Mouse (Mus musculus) gastrocnemius, adult 2 months (tissue): ENCODE results near the gene Rnf39. TPM values are rescaled to one million over a fixed set of nuclear protein-coding genes. Genes with fewer than 3 reads are reported as not detected.

Experiments
- DNase-seq: peaks from one replicate; pipeline ENCODE4 v3.0.0; 2022
- H3K27ac ChIP-seq: fragments of 200-600 bp; 2 replicates; pipeline ENCODE4 v1.8.1; 2022; ENCODE audit warnings: mild to moderate bottlenecking
- H3K4me3 ChIP-seq: fragments of 200-600 bp; 2 replicates; pipeline ENCODE4 v1.8.1; 2022; ENCODE audit warnings: mild to moderate bottlenecking, moderate library complexity
- CTCF ChIP-seq: fragments of 200-600 bp; IDR thresholded peaks from 2 replicates; pipeline ENCODE4 v1.8.1; 2022; ENCODE audit warnings: antibody characterized with exemption, mild to moderate bottlenecking, moderate library complexity
- intact Hi-C: fragments of 180-260 bp; cut with DNase I; formaldehyde crosslinking; loops from one replicate; pipeline ENCODE4 v1.15.1; 2025
- total RNA-seq, 2 experiments: library from RNA; stranded (reverse); gene quantifications; 2 replicates each; pipeline ENCODE4 v1.2.3; 2021

Rnf39 gene
- total RNA-seq, 2 experiments from 2014 or later, result 0.14 to 0.33 TPM

GRCm38 (mm10) chr17:36995448-36995847 is 52.7 kb downstream of the Rnf39 start:
- no peak overlapping the region for H3K4me3 ChIP-seq
- intact Hi-C loops, result no loop called here
- no peak for TF ChIP-seq CTCF
- no peak for DNase-seq
- H3K27ac ChIP-seq, result no peak overlapping the region

GRCm38 (mm10) chr17:36997033-36997735 is 54.5 kb downstream of the Rnf39 start:
- peak; percentile 82 for DNase-seq
- Histone ChIP-seq H3K27ac (no peak overlapping the region), H3K4me3 (no peak overlapping the region)
- intact Hi-C loops, result loop anchor here (1.0 to 2.0 kb wide), 2 partner anchors 50 to 82 kb away; no protein-coding TSS in a partner anchor
- peak; percentile 87 for TF ChIP-seq CTCF

Other genes with a start within 250 kb of the Rnf39 start
- not detected for gene H2-M10.5, start 170.0 kb upstream of the Rnf39 start, total RNA-seq
- not detected for gene H2-M10.6, start 130.7 kb upstream of the Rnf39 start, total RNA-seq
- gene Trim26, start 105.8 kb upstream of the Rnf39 start, total RNA-seq, result 10 to 100 TPM; 18.9 to 23.5 TPM
- not detected for gene Trim15, start 75.7 kb upstream of the Rnf39 start, total RNA-seq
- not detected for gene Trim10, start 73.3 kb upstream of the Rnf39 start, total RNA-seq
- not detected for gene Trim40, start 52.8 kb upstream of the Rnf39 start, total RNA-seq
- not detected for gene Trim31, start 44.8 kb upstream of the Rnf39 start, total RNA-seq
- gene Ppp1r11, start 8.8 kb downstream of the Rnf39 start, total RNA-seq, result 10 to 100 TPM; 52.2 to 57.7 TPM
- gene Znrd1, start 15.6 kb downstream of the Rnf39 start, total RNA-seq, result 10 to 100 TPM; 17.7 to 23.6 TPM
- 10 to 100 TPM; 18.2 to 22.4 TPM for gene Znrd1as, start 15.7 kb downstream of the Rnf39 start, total RNA-seq
- under 1 TPM in 1 of 2 experiments, not detected in 1; 0.45 TPM for gene 2410137M14Rik, start 38.3 kb downstream of the Rnf39 start, total RNA-seq
- under 1 TPM in 1 of 2 experiments, not detected in 1; 0.10 TPM for gene H2-M5, start 46.6 kb downstream of the Rnf39 start, total RNA-seq
- gene Zfp57, start 58.2 kb downstream of the Rnf39 start, total RNA-seq, result 1 to 10 TPM in 1 of 2 experiments, under 1 TPM in 1; 0.23 to 1.3 TPM
- gene Mog, start 80.5 kb downstream of the Rnf39 start, total RNA-seq, result not detected
- gene Gabbr1, start 103.0 kb downstream of the Rnf39 start, total RNA-seq, result 1 to 10 TPM; 8.5 to 9.1 TPM
- gene Olfr90, start 145.6 kb downstream of the Rnf39 start, total RNA-seq, result not detected
- gene Olfr91, start 155.4 kb downstream of the Rnf39 start, total RNA-seq, result not detected
- not detected for gene Olfr92, start 177.2 kb downstream of the Rnf39 start, total RNA-seq
- gene Olfr93, start 218.6 kb downstream of the Rnf39 start, total RNA-seq, result not detected